Mouse (Mus musculus) lung, postnatal 0 days (tissue): ENCODE data around the gene Map3k20.

Experiments
- CTCF ChIP-seq: IDR thresholded peaks from 2 replicates; pipeline ENCODE4 v1.5.1; 2016; ENCODE audit warnings: antibody characterized with exemption, mild to moderate bottlenecking
- EP300 ChIP-seq: IDR thresholded peaks from 2 replicates; pipeline ENCODE4 v1.6.1; 2016; ENCODE audit warnings: antibody characterized with exemption, mild to moderate bottlenecking, control low read depth

DNA sequence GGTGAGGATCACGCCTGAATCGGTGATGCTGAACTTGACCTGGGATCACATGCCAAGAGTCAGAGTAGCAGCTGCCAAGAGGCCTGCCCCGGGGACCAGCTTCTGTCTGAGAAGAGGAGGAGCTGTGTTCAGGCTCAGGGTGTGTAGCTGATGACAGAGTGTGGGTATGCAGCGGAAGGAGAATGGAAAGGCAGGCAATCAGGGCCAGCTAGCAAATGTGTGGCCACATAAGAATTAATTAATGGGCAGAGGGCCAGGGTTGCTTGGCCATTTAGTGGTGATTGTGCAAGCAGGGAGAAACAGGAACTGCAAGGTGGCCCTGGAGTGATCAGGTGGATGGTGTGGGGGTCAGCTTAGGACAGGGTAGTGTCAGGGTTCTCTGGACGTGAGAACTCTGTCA, 23.5 kb downstream of the Map3k20 start:
- TF ChIP-seq CTCF (no peak), EP300 (no peak)
